Mouse (Mus musculus): ENCODE data around the gene Sos2. TPM values are rescaled to one million over a fixed set of nuclear protein-coding genes. Genes with fewer than 3 reads are reported as not detected.
A peak's percentile ranks its signal among the peaks of the same experiment; 100 is the strongest.

The Sos2 gene
- polyA plus RNA-seq, 1 experiment: 6.0 TPM

DNA sequence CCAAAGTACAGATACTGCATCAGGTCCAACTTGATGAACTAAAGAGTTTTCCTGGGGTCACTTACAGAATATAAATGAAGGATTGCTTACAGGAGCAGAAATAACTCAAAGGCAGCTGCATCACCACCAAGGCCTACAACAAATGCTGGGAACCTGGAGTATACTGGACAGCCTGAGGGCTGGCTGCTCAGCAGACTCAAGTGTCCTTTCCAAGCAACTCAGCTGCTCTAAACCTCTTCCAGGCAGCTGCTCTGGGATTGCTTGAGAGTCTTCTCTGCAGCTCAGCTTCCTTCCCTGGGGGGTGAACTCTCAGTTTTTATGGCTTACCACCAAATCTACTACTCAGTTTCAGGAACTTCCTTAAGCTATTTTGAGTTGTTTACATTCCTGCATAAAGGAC lies 7.4 kb upstream of the Sos2 start:
- peak in 2 of 3 experiments; percentile 60 to 77 for TF ChIP-seq MYOG (IDR thresholded peaks at IDR 0.05; ENCODE audit: control insufficient read depth in 1 of 3, insufficient read depth in 1 of 3, insufficient read length in 2 of 3, low read depth in 2 of 3)
- no peak for TF ChIP-seq POLR2AphosphoS2 (IDR thresholded peaks at IDR 0.05; ENCODE audit: insufficient read length, low read depth)
- peak in 2 of 3 experiments; percentile 6 to 50 for TF ChIP-seq MYOD1 (IDR thresholded peaks at IDR 0.05; ENCODE audit: control insufficient read depth in 1 of 3, insufficient read length in 2 of 3, low read depth in 2 of 3)
- no peaks in the 10 kb centered on the region for H3K79me2 ChIP-seq (ENCODE audit: control insufficient read depth, insufficient read depth)
- no peak overlapping the region for H3K4me3 ChIP-seq
- H3K27me3 ChIP-seq (ENCODE audit: control insufficient read depth, insufficient read depth, insufficient read length): no peaks in the 10 kb centered on the region
- no peak overlapping the region for H3K4me2 ChIP-seq (ENCODE audit: low read depth)
- H3K36me3 ChIP-seq (ENCODE audit: control insufficient read depth, insufficient read depth): no peaks in the 10 kb centered on the region
- H3ac ChIP-seq (ENCODE audit: control insufficient read depth, insufficient read length): no peak overlapping the region

DNA sequence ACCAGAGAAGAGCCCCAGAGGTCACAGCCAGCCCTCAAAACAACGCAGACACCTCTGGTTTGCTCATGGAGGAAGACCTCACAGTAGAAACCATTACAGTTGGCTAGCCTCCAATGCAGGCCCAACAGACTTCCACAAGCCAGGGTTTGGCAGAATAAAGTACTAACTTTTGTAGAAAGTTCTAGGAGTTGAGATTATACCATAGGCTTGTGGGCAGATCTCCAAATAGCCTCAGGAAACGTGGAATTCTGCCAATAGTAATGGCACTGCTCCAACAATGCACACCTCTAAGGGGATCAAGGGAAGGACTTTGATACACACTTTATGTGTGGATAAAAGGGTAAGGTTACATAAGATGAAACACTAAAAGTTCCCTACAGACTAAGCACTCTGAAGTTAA lies 6.7 kb upstream of the Sos2 start:
- TF ChIP-seq SRF (IDR thresholded peaks at IDR 0.05; ENCODE audit: control insufficient read depth, insufficient read length, low read depth): no peak
- no peak for TF ChIP-seq MYOG (IDR thresholded peaks at IDR 0.05; ENCODE audit: control insufficient read depth in 1 of 3, insufficient read depth in 1 of 3, insufficient read length in 2 of 3, low read depth in 2 of 3)
- TF ChIP-seq TCF3 (IDR thresholded peaks at IDR 0.05; ENCODE audit: insufficient read length, low read depth): no peak
- TF ChIP-seq MAX (IDR thresholded peaks at IDR 0.05; ENCODE audit: low read depth): no peak
- TF ChIP-seq USF1 (IDR thresholded peaks at IDR 0.05; ENCODE audit: low read depth): no peak
- no peak for TF ChIP-seq MYOD1 (IDR thresholded peaks at IDR 0.05; ENCODE audit: control insufficient read depth in 1 of 3, insufficient read length in 2 of 3, low read depth in 2 of 3)
- TF ChIP-seq REST (IDR thresholded peaks at IDR 0.05; ENCODE audit: insufficient read depth, insufficient read length): no peak
- no peaks in the 10 kb centered on the region for H3K36me3 ChIP-seq (ENCODE audit: control insufficient read depth, insufficient read depth)
- H3K27me3 ChIP-seq (ENCODE audit: control insufficient read depth, insufficient read depth, insufficient read length): no peaks in the 10 kb centered on the region
- H3K79me2 ChIP-seq (ENCODE audit: control insufficient read depth, insufficient read depth): no peaks in the 10 kb centered on the region
- no peak overlapping the region for H3ac ChIP-seq (ENCODE audit: control insufficient read depth, insufficient read length)
- no peak overlapping the region for H3K4me2 ChIP-seq (ENCODE audit: low read depth)
- H3K4me3 ChIP-seq: no peak overlapping the region

DNA sequence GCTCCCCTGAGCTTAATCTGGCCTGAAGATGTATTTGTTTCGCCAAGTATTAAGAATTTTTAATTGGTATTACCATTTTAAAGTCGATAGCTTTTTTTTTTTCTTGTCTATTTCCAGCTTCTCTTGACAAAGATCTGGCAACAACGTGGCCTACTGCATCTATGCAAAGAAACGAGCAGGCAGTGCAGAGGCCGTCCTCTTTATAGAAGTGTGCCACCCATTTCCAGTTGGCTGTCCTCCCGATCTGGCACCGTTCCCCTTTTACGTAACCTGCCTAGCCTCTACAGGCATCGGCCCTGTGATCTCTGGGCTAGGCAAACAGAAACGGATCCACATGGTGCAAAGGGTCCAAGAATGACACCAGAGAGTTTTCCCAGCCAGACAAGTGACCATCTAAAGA lies 1.9 kb upstream of the Sos2 start:
- H3K36me3 ChIP-seq (ENCODE audit: control insufficient read depth, insufficient read depth): no peaks in the 10 kb centered on the region
- no peak overlapping the region for H3ac ChIP-seq (ENCODE audit: control insufficient read depth, insufficient read length)
- TF ChIP-seq CEBPB (IDR thresholded peaks at IDR 0.05; ENCODE audit: insufficient read depth, poor library complexity, severe bottlenecking) (no peak), POLR2AphosphoS2 (IDR thresholded peaks at IDR 0.05; ENCODE audit: insufficient read length, low read depth) (no peak), REST (IDR thresholded peaks at IDR 0.05; ENCODE audit: insufficient read depth, insufficient read length) (no peak), MYOG (IDR thresholded peaks at IDR 0.05; ENCODE audit: control insufficient read depth in 1 of 3, insufficient read depth in 1 of 3, insufficient read length in 2 of 3, low read depth in 2 of 3) (no peak), SRF (IDR thresholded peaks at IDR 0.05; ENCODE audit: control insufficient read depth, insufficient read length, low read depth) (no peak), TCF3 (IDR thresholded peaks at IDR 0.05; ENCODE audit: insufficient read length, low read depth) (no peak), MYOD1 (IDR thresholded peaks at IDR 0.05; ENCODE audit: control insufficient read depth in 1 of 3, insufficient read length in 2 of 3, low read depth in 2 of 3) (no peak)
- H3K4me2 ChIP-seq (ENCODE audit: low read depth): peak overlapping the region; percentile 97
- no peaks in the 10 kb centered on the region for H3K27me3 ChIP-seq (ENCODE audit: control insufficient read depth, insufficient read depth, insufficient read length)
- peaks cover 26% of the 10 kb centered on the region for H3K79me2 ChIP-seq (ENCODE audit: control insufficient read depth, insufficient read depth)
- peak overlapping the region; percentile 61 for H3K4me3 ChIP-seq

GRCm38 (mm10) chr12:69682788-69683419 lies 1.3 kb upstream of the Sos2 start:
- H3K79me2 ChIP-seq (ENCODE audit: control insufficient read depth, insufficient read depth): peaks cover 32% of the 10 kb centered on the region
- TF ChIP-seq MAX (IDR thresholded peaks at IDR 0.05; ENCODE audit: low read depth) (no peak), MYOD1 (IDR thresholded peaks at IDR 0.05; ENCODE audit: control insufficient read depth in 1 of 3, insufficient read length in 2 of 3, low read depth in 2 of 3) (no peak), TCF3 (IDR thresholded peaks at IDR 0.05; ENCODE audit: insufficient read length, low read depth) (no peak), TCF12 (IDR thresholded peaks at IDR 0.05; ENCODE audit: insufficient read depth, poor library complexity, severe bottlenecking) (no peak)
- H3K4me3 ChIP-seq: peak overlapping the region; percentile 61
- no peaks in the 10 kb centered on the region for H3K36me3 ChIP-seq (ENCODE audit: control insufficient read depth, insufficient read depth)
- no peaks in the 10 kb centered on the region for H3K27me3 ChIP-seq (ENCODE audit: control insufficient read depth, insufficient read depth, insufficient read length)
- H3ac ChIP-seq (ENCODE audit: control insufficient read depth, insufficient read length): peak overlapping the region; percentile 98
- peak overlapping the region; percentile 97 for H3K4me2 ChIP-seq (ENCODE audit: low read depth)

- TF ChIP-seq TCF3 (IDR thresholded peaks at IDR 0.05; ENCODE audit: insufficient read length, low read depth) (no peak), E2F4 (IDR thresholded peaks at IDR 0.05; ENCODE audit: insufficient read depth) (no peak), TCF12 (IDR thresholded peaks at IDR 0.05; ENCODE audit: insufficient read depth, poor library complexity, severe bottlenecking) (no peak), POLR2AphosphoS2 (IDR thresholded peaks at IDR 0.05; ENCODE audit: insufficient read length, low read depth) (no peak), SRF (IDR thresholded peaks at IDR 0.05; ENCODE audit: control insufficient read depth, insufficient read length, low read depth) (no peak), CEBPB (IDR thresholded peaks at IDR 0.05; ENCODE audit: insufficient read depth, poor library complexity, severe bottlenecking) (no peak), POLR2A (IDR thresholded peaks at IDR 0.05; ENCODE audit: insufficient read length, low read depth) (peak; percentile 68), MYOG (IDR thresholded peaks at IDR 0.05; ENCODE audit: control insufficient read depth in 1 of 3, insufficient read depth in 1 of 3, insufficient read length in 2 of 3, low read depth in 2 of 3) (peak in 1 of 3 experiments; percentile 4)
- Histone ChIP-seq H3ac (ENCODE audit: control insufficient read depth, insufficient read length) (peak overlapping the region; percentile 98), H3K79me2 (ENCODE audit: control insufficient read depth, insufficient read depth) (peaks cover 39% of the 10 kb centered on the region)
These were observed 574 bp upstream of the Sos2 start for GRCm38 (mm10) chr12:69682065-69682787.

More at GRCm38 (mm10) chr12:69682065-69682787, 574 bp upstream of the Sos2 start:
- H3K36me3 ChIP-seq (ENCODE audit: control insufficient read depth, insufficient read depth): no peaks in the 10 kb centered on the region
- H3K4me3 ChIP-seq: peak overlapping the region; percentile 61
- H3K4me2 ChIP-seq (ENCODE audit: low read depth): peak overlapping the region; percentile 97
- no peaks in the 10 kb centered on the region for H3K27me3 ChIP-seq (ENCODE audit: control insufficient read depth, insufficient read depth, insufficient read length)
